Mouse (Mus musculus) CH12.LX (cell line): ENCODE data around the gene Hba-a1. TPM values are rescaled to one million over a fixed set of nuclear protein-coding genes. Genes with fewer than 3 reads are reported as not detected.

Experiments
- DNase-seq: peaks from one replicate; pipeline ENCODE4 v3.0.0-alpha.2; 2013; ENCODE audit errors: extremely low read depth
- H3K27ac ChIP-seq: 2 replicates; pipeline ENCODE4 v1.5.1; 2012; ENCODE audit warnings: low read depth, mild to moderate bottlenecking, control low read depth, moderate library complexity; ENCODE audit not compliant: insufficient read depth
- H3K27me3 ChIP-seq: replicated peaks from 2 replicates; pipeline ENCODE3; 2012; ENCODE audit warnings: inconsistent platforms
- H3K36me3 ChIP-seq, 2 experiments: replicated peaks in 1 of 2; 2 replicates each; pipeline versions ENCODE3 to v1.6.1; 2012; ENCODE audit warnings: inconsistent platforms in 1 of 2, low read length in 1 of 2, mild to moderate bottlenecking in 1 of 2, mixed read lengths in 1 of 2, moderate library complexity in 1 of 2; ENCODE audit not compliant: control insufficient read depth in 1 of 2, insufficient read depth in 1 of 2
- H3K4me1 ChIP-seq, 2 experiments: 2 replicates each; pipeline ENCODE4 v1.6.1; 2012; ENCODE audit warnings: inconsistent platforms in 1 of 2, moderate library complexity in 1 of 2; ENCODE audit not compliant: insufficient read depth in 2 of 2, control insufficient read depth in 1 of 2
- H3K4me2 ChIP-seq: 2 replicates; pipeline ENCODE4 v1.6.1; 2012; ENCODE audit warnings: low read depth, mild to moderate bottlenecking, control low read depth; ENCODE audit not compliant: poor library complexity, insufficient read depth, severe bottlenecking
- H3K4me3 ChIP-seq, 3 experiments: fragments of 150-350 bp in 1 of 3; sonication (generic) in 1 of 3; replicated peaks in 1 of 3; 2 replicates each; pipeline versions ENCODE3 to v1.5.1; 2011 to 2012; ENCODE audit warnings: low read depth in 2 of 3, low read length in 2 of 3, mild to moderate bottlenecking in 2 of 3, moderate library complexity in 2 of 3, control low read depth in 1 of 3, improper control_type of control experiment in 1 of 3, inconsistent platforms in 1 of 3, mixed read lengths in 1 of 3; ENCODE audit not compliant: poor library complexity in 1 of 3
- H3K79me2 ChIP-seq: replicated peaks from 2 replicates; pipeline ENCODE4 v1.6.1; 2012; ENCODE audit warnings: mild to moderate bottlenecking, moderate library complexity; ENCODE audit not compliant: control insufficient read depth, poor library complexity, insufficient read depth, severe bottlenecking; ENCODE audit errors: extremely low read depth
- H3K9ac ChIP-seq: 2 replicates; pipeline ENCODE4 v1.6.1; 2012; ENCODE audit warnings: low read depth, mild to moderate bottlenecking, control low read depth, moderate library complexity; ENCODE audit not compliant: insufficient read depth
- H3K9me3 ChIP-seq: replicated peaks from 2 replicates; pipeline ENCODE3; 2012; ENCODE audit warnings: low read length, inconsistent platforms, mixed read lengths
- CHD1 ChIP-seq: IDR thresholded peaks from 2 replicates; pipeline ENCODE4 v1.6.1; 2012; ENCODE audit warnings: low read depth, low read length, improper control_type of control experiment, inconsistent platforms
- CTCF ChIP-seq, 2 experiments: IDR thresholded peaks in 1 of 2; conservative IDR thresholded peaks in 1 of 2; 2 replicates each; pipeline ENCODE4 v1.5.1; 2011 to 2012; ENCODE audit warnings: low read depth in 2 of 2, low read length in 2 of 2, improper control_type of control experiment in 1 of 2, inconsistent platforms in 1 of 2, mild to moderate bottlenecking in 1 of 2, moderate library complexity in 1 of 2
- E2F4 ChIP-seq: IDR thresholded peaks from 2 replicates; pipeline ENCODE4 v1.6.1; 2011; ENCODE audit warnings: low read depth, low read length, improper control_type of control experiment; ENCODE audit not compliant: insufficient replicate concordance
- ELF1 ChIP-seq: IDR thresholded peaks from 2 replicates; pipeline ENCODE4 v1.6.1; 2014; ENCODE audit warnings: low read depth, mild to moderate bottlenecking, inconsistent platforms, low read length, improper control_type of control experiment
- EP300 ChIP-seq: IDR thresholded peaks from 2 replicates; pipeline ENCODE4 v1.6.1; 2011; ENCODE audit warnings: low read length, improper control_type of control experiment
- ETS1 ChIP-seq: conservative IDR thresholded peaks from 2 replicates; pipeline ENCODE4 v1.6.1; 2012; ENCODE audit warnings: low read depth, mild to moderate bottlenecking, inconsistent platforms, low read length, improper control_type of control experiment, moderate library complexity
- HCFC1 ChIP-seq: IDR thresholded peaks from 2 replicates; pipeline ENCODE4 v1.6.1; 2012; ENCODE audit warnings: low read depth, mild to moderate bottlenecking, inconsistent platforms, low read length, improper control_type of control experiment
- IRF4 ChIP-seq: IDR thresholded peaks from 2 replicates; pipeline ENCODE4 v1.6.1; 2014; ENCODE audit warnings: low read depth, mild to moderate bottlenecking, inconsistent platforms, low read length, improper control_type of control experiment
- KAT2A ChIP-seq: IDR thresholded peaks from 2 replicates; pipeline ENCODE4 v1.6.1; 2012; ENCODE audit warnings: low read length, improper control_type of control experiment, inconsistent platforms; ENCODE audit not compliant: insufficient replicate concordance
- MAX ChIP-seq: IDR thresholded peaks from 2 replicates; pipeline ENCODE4 v1.6.1; 2011; ENCODE audit warnings: low read length, improper control_type of control experiment
- MXI1 ChIP-seq: IDR thresholded peaks from 2 replicates; pipeline ENCODE4 v1.6.1; 2011; ENCODE audit warnings: mild to moderate bottlenecking, low read depth, low read length, improper control_type of control experiment
- MYC ChIP-seq: IDR thresholded peaks from 2 replicates; pipeline ENCODE4 v1.6.1; 2011; ENCODE audit warnings: low read depth, mild to moderate bottlenecking, improper control_type of control experiment, low read length
- NELFE ChIP-seq: IDR thresholded peaks from 2 replicates; pipeline ENCODE4 v1.6.1; 2011; ENCODE audit warnings: low read depth, low read length, improper control_type of control experiment
- NRF1 ChIP-seq: IDR thresholded peaks from 2 replicates; pipeline ENCODE4 v1.6.1; 2014; ENCODE audit warnings: low read depth, mild to moderate bottlenecking, inconsistent platforms, low read length, improper control_type of control experiment, moderate library complexity
- PAX5 ChIP-seq: IDR thresholded peaks from 2 replicates; pipeline ENCODE4 v1.6.1; 2012; ENCODE audit warnings: low read length, inconsistent platforms, mixed read lengths
- POLR2AphosphoS2 ChIP-seq: IDR thresholded peaks from 2 replicates; pipeline ENCODE4 v1.6.1; 2011; ENCODE audit warnings: low read depth, low read length, improper control_type of control experiment
- RCOR1 ChIP-seq: conservative IDR thresholded peaks from 2 replicates; pipeline ENCODE4 v1.6.1; 2012; ENCODE audit warnings: low read depth, mild to moderate bottlenecking, inconsistent platforms, low read length, improper control_type of control experiment
- SMC3 ChIP-seq: IDR thresholded peaks from 2 replicates; pipeline ENCODE4 v1.6.1; 2011; ENCODE audit warnings: low read depth, low read length, improper control_type of control experiment
- UBTF ChIP-seq: IDR thresholded peaks from 2 replicates; pipeline ENCODE4 v1.6.1; 2012; ENCODE audit warnings: low read depth, mild to moderate bottlenecking, inconsistent platforms, low read length, improper control_type of control experiment, moderate library complexity
- ZMIZ1 ChIP-seq: IDR thresholded peaks from 2 replicates; pipeline ENCODE4 v1.6.1; 2012; ENCODE audit warnings: low read depth, mild to moderate bottlenecking, inconsistent platforms, low read length, improper control_type of control experiment
- ZNF384 ChIP-seq: IDR thresholded peaks from 2 replicates; pipeline ENCODE4 v1.6.1; 2012; ENCODE audit warnings: low read depth, low read length, improper control_type of control experiment, inconsistent platforms
- dilution Hi-C: fragments of 300-500 bp; cut with MboI; formaldehyde crosslinking; loops from 2 replicates; pipeline ENCODE4 v1.14.3; 2020; ENCODE audit warnings: low sequenced_read_pairs; ENCODE audit not compliant: extremely low pct_unique_long_range_greater_than_20kb, extremely low pct_ligation_motif_present
- in situ Hi-C: fragments of 300-500 bp; cut with MboI; formaldehyde crosslinking; loops from 3 replicates; pipeline ENCODE4 v1.14.3; 2019; ENCODE audit warnings: low sequenced_read_pairs, low pct_ligation_motif_present, low pct_unique_long_range_greater_than_20kb, mixed read lengths
- polyA plus RNA-seq: library from polyadenylated mRNA; unstranded; fragments of >175 nt; gene quantifications from 2 replicates; pipeline ENCODE4 v1.2.1, GENCODE M21; 2012; ENCODE audit warnings: low read depth; ENCODE audit not compliant: insufficient read length
- total RNA-seq, 2 experiments: library from RNA; depleted of rRNA; stranded (reverse); fragments of 300-350 nt in 1 of 2; fragments of >200 nt in 1 of 2; gene quantifications; 2 replicates each; pipeline ENCODE4 v1.2.3; 2012 to 2014

The Hba-a1 gene
- total and polyA plus RNA-seq, 3 experiments = 4.7 to 5.2 (median 4.9) TPM

GRCm38 (mm10) chr11:32238093-32238860, 45.0 kb upstream of the Hba-a1 start (continued):
- TF ChIP-seq SMC3 (peak; percentile 99), MXI1 (no peak), RCOR1 (no peak), ZMIZ1 (no peak), NRF1 (peak; percentile 42; the same call in 1 of the 2 replicates), KAT2A (no peak), EP300 (no peak), ZNF384 (no peak), NELFE (peak; percentile 66)

- Histone ChIP-seq H3K4me3 (no peak overlapping the region), H3K4me1 (peaks cover 11 to 55% of the 10 kb centered on the region in 2 experiments), H3K79me2 (no peaks in the 10 kb centered on the region), H3K27me3 (no peaks in the 10 kb centered on the region), H3K9me3 (no peaks in the 10 kb centered on the region), H3K9ac (no peak overlapping the region), H3K36me3 (peaks cover 69 to 91% of the 10 kb centered on the region in 2 experiments), H3K27ac (no peak overlapping the region), H3K4me2 (no peak overlapping the region)
- dilution Hi-C loops = no loop called here
- no peak for DNase-seq
- in situ Hi-C loops = no loop called here
- TF ChIP-seq MYC (no peak), MXI1 (no peak), KAT2A (no peak), CTCF (conservative IDR thresholded peaks at IDR 0.05 in 1 of 2, IDR thresholded peaks at IDR 0.05 in 1 of 2; ENCODE audit: low read depth in 2 of 2, low read length in 2 of 2) (no peak), MAX (no peak), ZMIZ1 (no peak), IRF4 (no peak), EP300 (no peak), UBTF (no peak), RCOR1 (no peak), CHD1 (no peak), PAX5 (no peak), POLR2AphosphoS2 (no peak), E2F4 (no peak), NELFE (no peak), ELF1 (no peak), ETS1 (no peak), HCFC1 (no peak)
Measured at GRCm38 (mm10) chr11:32241391-32241790, 41.9 kb upstream of the Hba-a1 start.
